In the genomic region with DNA sequence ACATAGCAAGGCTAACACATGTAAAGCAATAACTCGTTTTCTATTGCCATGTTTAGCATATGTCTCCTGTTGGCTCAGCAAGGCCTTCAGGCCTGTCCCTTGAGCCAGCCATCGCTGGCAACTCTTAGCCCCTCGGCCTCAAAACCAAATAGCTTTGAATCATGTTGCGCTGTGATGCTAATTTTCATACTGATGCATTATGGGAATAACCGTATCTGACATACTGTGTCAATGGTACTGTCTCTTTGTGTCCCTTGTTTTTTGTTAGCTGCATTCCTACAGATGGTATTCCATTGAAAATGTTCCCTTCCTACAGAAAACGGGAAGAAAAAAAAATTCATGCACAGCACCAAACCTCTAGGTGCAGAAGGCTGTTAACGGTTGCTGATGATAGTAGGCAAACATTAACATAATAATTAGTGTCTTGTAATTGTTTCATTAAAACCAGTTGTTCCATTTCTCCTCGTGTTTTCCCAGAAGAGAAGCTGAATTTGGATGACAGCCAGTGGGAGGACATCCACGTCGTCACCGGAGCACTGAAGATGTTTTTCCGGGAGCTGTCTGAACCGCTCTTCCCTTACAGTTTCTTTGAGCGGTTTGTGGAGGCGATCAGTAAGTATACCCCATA, we compare ENCODE assay signal across 9 mouse cellular contexts.
A peak's percentile ranks its signal among the peaks of the same experiment; 100 is the strongest.
DNase-seq lines count a peak whose midpoint lies in the region; ATAC-seq and TF ChIP-seq lines count a peak whose summit lies in the region.
"Had no signal": no experiment of that assay in that cellular context is flagged by ENCODE, and none has a peak within 500 bp of the region (broad histone marks: within the 10 kb centered on the region; RNA-seq: fewer than 3 reads in every experiment).

No protein-coding gene starts in this region.

- no peak overlapping the region for H3K4me3 ChIP-seq in hindbrain, embryonic 11.5 days (ENCODE audit: low read depth, low read length)

- H3K9ac ChIP-seq in hindbrain, embryonic 11.5 days (ENCODE audit: low read depth, low read length) = no peak overlapping the region

- H3K27me3 ChIP-seq in hindbrain, embryonic 11.5 days (ENCODE audit: control insufficient read depth, insufficient read depth, low read length) = no peaks in the 10 kb centered on the region

- TF ChIP-seq CTCF in brain, embryonic 14.5 days (IDR thresholded peaks at IDR 0.05; ENCODE audit: borderline replicate concordance, extremely low read depth, insufficient read depth, insufficient read length) = no peak

- no peaks in the 10 kb centered on the region for H3K36me3 ChIP-seq in hindbrain, embryonic 11.5 days (ENCODE audit: control insufficient read depth, insufficient read depth, low read length)

- peak; percentile 38; the same call in 1 of the 2 replicates for ATAC-seq in hindbrain, embryonic 11.5 days (ENCODE audit: low FRiP score)
- ATAC-seq in activated CD4-positive, CD25-positive, alpha-beta regulatory T cell, adult 4 months = no peak
- no peak for ATAC-seq in inflammation-experienced regulatory T-cells, adult 6 months

- no peaks in the 10 kb centered on the region for H3K9me3 ChIP-seq in hindbrain, embryonic 11.5 days (ENCODE audit: control insufficient read depth, low read length)

- no peak overlapping the region for H3K27ac ChIP-seq in hindbrain, embryonic 11.5 days (ENCODE audit: low read depth, low read length)

- H3K4me1 ChIP-seq in hindbrain, embryonic 11.5 days (replicated peaks; ENCODE audit: control insufficient read depth, insufficient read depth, low read length) = no peaks in the 10 kb centered on the region

- peak; percentile 11 for DNase-seq in heart, adult 8-10 months (ENCODE audit: low spot score)
- DNase-seq in heart, postnatal 25 days (ENCODE audit: low spot score) = no peak
- DNase-seq in brain, embryonic 14.5 days (ENCODE audit: low read depth) = peak; percentile 74
- peak; percentile 15 for DNase-seq in hindbrain, embryonic 11.5 days (ENCODE audit: low spot score)
- DNase-seq in left cerebral cortex, postnatal 25 days (ENCODE audit: low spot score in 2 of 2) = peak; percentile 45 to 53
- DNase-seq in cerebellum, adult 11-12 months = no peak
- DNase-seq: gastrocnemius, postnatal 10 days had no signal

- H3K4me2 ChIP-seq in hindbrain, embryonic 11.5 days (replicated peaks; ENCODE audit: low read depth, low read length) = no peak overlapping the region

- no peak for TF ChIP-seq POLR2A in brain, embryonic 14.5 days (IDR thresholded peaks at IDR 0.05; ENCODE audit: borderline replicate concordance, extremely low read depth, insufficient read depth, insufficient read length, poor library complexity, severe bottlenecking)

- intact Hi-C loops in heart, postnatal 25 days (cut with DNase I) = no loop called here
- intact Hi-C loops in left cerebral cortex, postnatal 25 days (cut with DNase I) = no loop called here

- WGBS in hindbrain, embryonic 11.5 days = 79% methylated on average over 15 of the region's 15 CpGs

Comparison
In these comparisons a context has a peak if more than half of its experiments do, and no peak if none do; other contexts are left out.
1. DNase-seq: peak in heart, adult 8-10 months (single experiment), brain, embryonic 14.5 days (single experiment), hindbrain, embryonic 11.5 days (single experiment) and left cerebral cortex, postnatal 25 days (2 of 2); none in heart, postnatal 25 days (single experiment) and cerebellum, adult 11-12 months (single experiment).